Mouse (Mus musculus): ENCODE results near the gene Hist1h2ae. TPM values are rescaled to one million over a fixed set of nuclear protein-coding genes. Genes with fewer than 3 reads are reported as not detected.

Hist1h2ae gene
- polyA plus RNA-seq, 1 experiment: 5.0 TPM

- H3K9ac ChIP-seq (ENCODE audit: low read depth, poor library complexity, severe bottlenecking): peak overlapping the region; percentile 90
- TF ChIP-seq POLR2A (IDR thresholded peaks at IDR 0.05; ENCODE audit: insufficient read depth, low read length): no peak
- TF ChIP-seq CTCF (IDR thresholded peaks at IDR 0.05; ENCODE audit: low read depth, low read length): no peak
- TF ChIP-seq EP300 (IDR thresholded peaks at IDR 0.05; ENCODE audit: insufficient read depth, low read depth, low read length): 0 out of 2 replicates have a peak, but pooled peaks have one; percentile 8
- no peaks in the 10 kb centered on the region for H3K36me3 ChIP-seq (ENCODE audit: control insufficient read depth, insufficient read depth, low read length, poor library complexity, severe bottlenecking)
- no peaks in the 10 kb centered on the region for H3K4me1 ChIP-seq (ENCODE audit: control insufficient read depth, insufficient read depth, low read length)
- H3K4me3 ChIP-seq (ENCODE audit: low read depth, low read length): peak overlapping the region; percentile 88
- no peak overlapping the region for H3K27ac ChIP-seq (ENCODE audit: insufficient read depth, low read length)
- H3K9me3 ChIP-seq (replicated peaks; ENCODE audit: control insufficient read depth, insufficient read depth, low read length, poor library complexity, severe bottlenecking): no peaks in the 10 kb centered on the region
- no peaks in the 10 kb centered on the region for H3K27me3 ChIP-seq (ENCODE audit: control insufficient read depth, insufficient read depth, low read length, poor library complexity, severe bottlenecking)
These were observed 44.7 kb downstream of the Hist1h2ae start for GRCm38 (mm10) chr13:23526312-23526711.

- no peaks in the 10 kb centered on the region for H3K27me3 ChIP-seq (ENCODE audit: control insufficient read depth, insufficient read depth, low read length, poor library complexity, severe bottlenecking)
- no peak overlapping the region; the same call in 1 of the 2 replicates for H3K27ac ChIP-seq (ENCODE audit: insufficient read depth, low read length)
- H3K4me1 ChIP-seq (ENCODE audit: control insufficient read depth, insufficient read depth, low read length): no peaks in the 10 kb centered on the region
- peak overlapping the region; percentile 90 for H3K9ac ChIP-seq (ENCODE audit: low read depth, poor library complexity, severe bottlenecking)
- peak overlapping the region; percentile 88 for H3K4me3 ChIP-seq (ENCODE audit: low read depth, low read length)
- no peaks in the 10 kb centered on the region for H3K36me3 ChIP-seq (ENCODE audit: control insufficient read depth, insufficient read depth, low read length, poor library complexity, severe bottlenecking)
- TF ChIP-seq POLR2A (IDR thresholded peaks at IDR 0.05; ENCODE audit: insufficient read depth, low read length) (no peak), CTCF (IDR thresholded peaks at IDR 0.05; ENCODE audit: low read depth, low read length) (no peak), EP300 (IDR thresholded peaks at IDR 0.05; ENCODE audit: insufficient read depth, low read depth, low read length) (no peak)
- no peaks in the 10 kb centered on the region for H3K9me3 ChIP-seq (replicated peaks; ENCODE audit: control insufficient read depth, insufficient read depth, low read length, poor library complexity, severe bottlenecking)
These were observed 45.1 kb downstream of the Hist1h2ae start for GRCm38 (mm10) chr13:23525901-23526300.

- Histone ChIP-seq H3K27me3 (ENCODE audit: control insufficient read depth, insufficient read depth, low read length, poor library complexity, severe bottlenecking) (no peaks in the 10 kb centered on the region), H3K9ac (ENCODE audit: low read depth, poor library complexity, severe bottlenecking) (no peak overlapping the region), H3K9me3 (replicated peaks; ENCODE audit: control insufficient read depth, insufficient read depth, low read length, poor library complexity, severe bottlenecking) (no peaks in the 10 kb centered on the region), H3K4me3 (ENCODE audit: low read depth, low read length) (no peak overlapping the region), H3K4me1 (ENCODE audit: control insufficient read depth, insufficient read depth, low read length) (no peaks in the 10 kb centered on the region), H3K36me3 (ENCODE audit: control insufficient read depth, insufficient read depth, low read length, poor library complexity, severe bottlenecking) (no peaks in the 10 kb centered on the region), H3K27ac (ENCODE audit: insufficient read depth, low read length) (no peak overlapping the region)
- TF ChIP-seq CTCF (IDR thresholded peaks at IDR 0.05; ENCODE audit: low read depth, low read length) (peak; percentile 72), EP300 (IDR thresholded peaks at IDR 0.05; ENCODE audit: insufficient read depth, low read depth, low read length) (no peak)
These were observed 46.4 kb downstream of the Hist1h2ae start for GRCm38 (mm10) chr13:23524654-23525053.

- Histone ChIP-seq H3K27ac (ENCODE audit: insufficient read depth, low read length) (no peak overlapping the region), H3K36me3 (ENCODE audit: control insufficient read depth, insufficient read depth, low read length, poor library complexity, severe bottlenecking) (no peaks in the 10 kb centered on the region), H3K9me3 (replicated peaks; ENCODE audit: control insufficient read depth, insufficient read depth, low read length, poor library complexity, severe bottlenecking) (no peaks in the 10 kb centered on the region), H3K9ac (ENCODE audit: low read depth, poor library complexity, severe bottlenecking) (no peak overlapping the region), H3K4me3 (ENCODE audit: low read depth, low read length) (no peak overlapping the region), H3K27me3 (ENCODE audit: control insufficient read depth, insufficient read depth, low read length, poor library complexity, severe bottlenecking) (no peaks in the 10 kb centered on the region), H3K4me1 (ENCODE audit: control insufficient read depth, insufficient read depth, low read length) (no peaks in the 10 kb centered on the region)
- no peak for TF ChIP-seq CTCF (IDR thresholded peaks at IDR 0.05; ENCODE audit: low read depth, low read length)
- no peak for TF ChIP-seq EP300 (IDR thresholded peaks at IDR 0.05; ENCODE audit: insufficient read depth, low read depth, low read length)
These were observed 47.0 kb downstream of the Hist1h2ae start for GRCm38 (mm10) chr13:23523976-23524375.

- Histone ChIP-seq H3K27me3 (ENCODE audit: control insufficient read depth, insufficient read depth, low read length, poor library complexity, severe bottlenecking) (no peaks in the 10 kb centered on the region), H3K27ac (ENCODE audit: insufficient read depth, low read length) (no peak overlapping the region), H3K9me3 (replicated peaks; ENCODE audit: control insufficient read depth, insufficient read depth, low read length, poor library complexity, severe bottlenecking) (no peaks in the 10 kb centered on the region), H3K4me1 (ENCODE audit: control insufficient read depth, insufficient read depth, low read length) (no peaks in the 10 kb centered on the region), H3K36me3 (ENCODE audit: control insufficient read depth, insufficient read depth, low read length, poor library complexity, severe bottlenecking) (no peaks in the 10 kb centered on the region), H3K9ac (ENCODE audit: low read depth, poor library complexity, severe bottlenecking) (peak overlapping the region; percentile 58; the same call in 1 of the 2 replicates), H3K4me3 (ENCODE audit: low read depth, low read length) (no peak overlapping the region)
- TF ChIP-seq EP300 (IDR thresholded peaks at IDR 0.05; ENCODE audit: insufficient read depth, low read depth, low read length) (0 out of 2 replicates have a peak, but pooled peaks have one; percentile 12), POLR2A (IDR thresholded peaks at IDR 0.05; ENCODE audit: insufficient read depth, low read length) (no peak)
These were observed 49.3 kb downstream of the Hist1h2ae start for GRCm38 (mm10) chr13:23521703-23522102.

Other genes with a start within 250 kb of the Hist1h2ae start
- gene Zfp322a, start 202.0 kb downstream of the Hist1h2ae start, polyA plus RNA-seq (2011; ENCODE audit: insufficient read depth, insufficient read length, low read depth, missing spikeins): 47.3 and 52.8 TPM in 2 replicates
- 10.0 and 10.3 TPM in 2 replicates for gene Abt1, start 147.4 kb downstream of the Hist1h2ae start, polyA plus RNA-seq (2011; ENCODE audit: insufficient read depth, insufficient read length, low read depth, missing spikeins)
- 0.40 and 0.46 TPM in 2 replicates for gene Btn1a1, start 105.3 kb downstream of the Hist1h2ae start, polyA plus RNA-seq (2011; ENCODE audit: insufficient read depth, insufficient read length, low read depth, missing spikeins)
- 0.91 and 1.9 TPM in 2 replicates for gene Btn2a2, start 82.4 kb downstream of the Hist1h2ae start, polyA plus RNA-seq (2011; ENCODE audit: insufficient read depth, insufficient read length, low read depth, missing spikeins)
- 16.9 and 19.1 TPM in 2 replicates for gene Hist1h4h, start 40.2 kb downstream of the Hist1h2ae start, polyA plus RNA-seq (2011; ENCODE audit: insufficient read depth, insufficient read length, low read depth, missing spikeins)
- 68.8 and 97.9 TPM in 2 replicates for gene Hist1h2af, start 37.3 kb downstream of the Hist1h2ae start, polyA plus RNA-seq (2011; ENCODE audit: insufficient read depth, insufficient read length, low read depth, missing spikeins)
- 8.9 and 16.9 TPM in 2 replicates for gene Hist1h3g, start 35.8 kb downstream of the Hist1h2ae start, polyA plus RNA-seq (2011; ENCODE audit: insufficient read depth, insufficient read length, low read depth, missing spikeins)
- 3.9 and 4.2 TPM in 2 replicates for gene Hist1h2bh, start 27.8 kb downstream of the Hist1h2ae start, polyA plus RNA-seq (2011; ENCODE audit: insufficient read depth, insufficient read length, low read depth, missing spikeins)
- gene Hist1h3f, start 27.2 kb downstream of the Hist1h2ae start, polyA plus RNA-seq (2011; ENCODE audit: insufficient read depth, insufficient read length, low read depth, missing spikeins): 1.5 TPM in 1 of 2 replicates, not detected in the other
- 24.1 and 31.1 TPM in 2 replicates for gene Hist1h4f, start 19.6 kb downstream of the Hist1h2ae start, polyA plus RNA-seq (2011; ENCODE audit: insufficient read depth, insufficient read length, low read depth, missing spikeins)
- 1.6 and 2.0 TPM in 2 replicates for gene Hist1h1d, start 18.0 kb downstream of the Hist1h2ae start, polyA plus RNA-seq (2011; ENCODE audit: insufficient read depth, insufficient read length, low read depth, missing spikeins)
- gene Hist1h3e, start 8.9 kb downstream of the Hist1h2ae start, polyA plus RNA-seq (2011; ENCODE audit: insufficient read depth, insufficient read length, low read depth, missing spikeins): 14.3 and 15.4 TPM in 2 replicates
- gene Hist1h2bg, start 176 bp upstream of the Hist1h2ae start, polyA plus RNA-seq (2011; ENCODE audit: insufficient read depth, insufficient read length, low read depth, missing spikeins): 13.4 and 16.7 TPM in 2 replicates
- 21.5 and 23.2 TPM in 2 replicates for gene Hist1h2bf, start 3.0 kb upstream of the Hist1h2ae start, polyA plus RNA-seq (2011; ENCODE audit: insufficient read depth, insufficient read length, low read depth, missing spikeins)
- gene Hist1h2ad, start 3.2 kb upstream of the Hist1h2ae start, polyA plus RNA-seq (2011; ENCODE audit: insufficient read depth, insufficient read length, low read depth, missing spikeins): 2.0 TPM in 1 of 2 replicates, not detected in the other
- gene Hist1h3d, start 4.5 kb upstream of the Hist1h2ae start, polyA plus RNA-seq (2011; ENCODE audit: insufficient read depth, insufficient read length, low read depth, missing spikeins): 3.2 and 4.7 TPM in 2 replicates
- 4.3 and 4.8 TPM in 2 replicates for gene Hist1h4d, start 10.4 kb upstream of the Hist1h2ae start, polyA plus RNA-seq (2011; ENCODE audit: insufficient read depth, insufficient read length, low read depth, missing spikeins)
- gene Hist1h2be, start 49.9 kb upstream of the Hist1h2ae start, polyA plus RNA-seq (2011; ENCODE audit: insufficient read depth, insufficient read length, low read depth, missing spikeins): 1.8 TPM in 2 replicates
- gene Hist1h1e, start 51.3 kb upstream of the Hist1h2ae start, polyA plus RNA-seq (2011; ENCODE audit: insufficient read depth, insufficient read length, low read depth, missing spikeins): 6.9 and 8.4 TPM in 2 replicates
- 0.37 and 0.91 TPM in 2 replicates for gene Hist1h2ac, start 112.7 kb upstream of the Hist1h2ae start, polyA plus RNA-seq (2011; ENCODE audit: insufficient read depth, insufficient read length, low read depth, missing spikeins)
- 9.1 and 10.6 TPM in 2 replicates for gene Hist1h2bc, start 113.0 kb upstream of the Hist1h2ae start, polyA plus RNA-seq (2011; ENCODE audit: insufficient read depth, insufficient read length, low read depth, missing spikeins)
- gene Hist1h1t, start 124.6 kb upstream of the Hist1h2ae start, polyA plus RNA-seq (2011; ENCODE audit: insufficient read depth, insufficient read length, low read depth, missing spikeins): not detected in 2 replicates
- 1.3 and 2.5 TPM in 2 replicates for gene Hist1h4c, start 127.2 kb upstream of the Hist1h2ae start, polyA plus RNA-seq (2011; ENCODE audit: insufficient read depth, insufficient read length, low read depth, missing spikeins)
- gene Hfe, start 139.6 kb upstream of the Hist1h2ae start, polyA plus RNA-seq (2011; ENCODE audit: insufficient read depth, insufficient read length, low read depth, missing spikeins): not detected in 2 replicates
- gene Hist1h1c, start 167.6 kb upstream of the Hist1h2ae start, polyA plus RNA-seq (2011; ENCODE audit: insufficient read depth, insufficient read length, low read depth, missing spikeins): 10.8 and 13.3 TPM in 2 replicates
- gene Hist1h3c, start 174.4 kb upstream of the Hist1h2ae start, polyA plus RNA-seq (2011; ENCODE audit: insufficient read depth, insufficient read length, low read depth, missing spikeins): 3.6 and 8.6 TPM in 2 replicates
- gene Hist1h2bb, start 175.5 kb upstream of the Hist1h2ae start, polyA plus RNA-seq (2011; ENCODE audit: insufficient read depth, insufficient read length, low read depth, missing spikeins): 9.8 and 11.5 TPM in 2 replicates
- 11.9 and 17.9 TPM in 2 replicates for gene Hist1h2ab, start 179.9 kb upstream of the Hist1h2ae start, polyA plus RNA-seq (2011; ENCODE audit: insufficient read depth, insufficient read length, low read depth, missing spikeins)
- 5.0 and 9.4 TPM in 2 replicates for gene Hist1h3b, start 181.0 kb upstream of the Hist1h2ae start, polyA plus RNA-seq (2011; ENCODE audit: insufficient read depth, insufficient read length, low read depth, missing spikeins)
- gene Hist1h4b, start 185.8 kb upstream of the Hist1h2ae start, polyA plus RNA-seq (2011; ENCODE audit: insufficient read depth, insufficient read length, low read depth, missing spikeins): 28.2 and 29.2 TPM in 2 replicates
- 3.1 and 4.5 TPM in 2 replicates for gene Hist1h4a, start 190.0 kb upstream of the Hist1h2ae start, polyA plus RNA-seq (2011; ENCODE audit: insufficient read depth, insufficient read length, low read depth, missing spikeins)
- 5.4 TPM in 1 of 2 replicates, not detected in the other for gene Hist1h3a, start 191.2 kb upstream of the Hist1h2ae start, polyA plus RNA-seq (2011; ENCODE audit: insufficient read depth, insufficient read length, low read depth, missing spikeins)
- gene Hist1h1a, start 192.4 kb upstream of the Hist1h2ae start, polyA plus RNA-seq (2011; ENCODE audit: insufficient read depth, insufficient read length, low read depth, missing spikeins): 7.8 and 8.6 TPM in 2 replicates
- not detected in 2 replicates for gene Trim38, start 198.7 kb upstream of the Hist1h2ae start, polyA plus RNA-seq (2011; ENCODE audit: insufficient read depth, insufficient read length, low read depth, missing spikeins)
- not detected in 2 replicates for gene Slc17a2, start 235.8 kb upstream of the Hist1h2ae start, polyA plus RNA-seq (2011; ENCODE audit: insufficient read depth, insufficient read length, low read depth, missing spikeins)

Data from ES-Bruce4 (cell line).